Mouse (Mus musculus) ES-E14 (cell line): ENCODE results near the gene Oprl1.

ENCODE experiments used
- CHD2 ChIP-seq: IDR thresholded peaks from 2 replicates; pipeline ENCODE4 v1.6.1; 2014; ENCODE audit warnings: mild to moderate bottlenecking, low read depth, low read length, inconsistent platforms
- MAFK ChIP-seq: IDR thresholded peaks from 2 replicates; pipeline ENCODE4 v1.6.1; 2014; ENCODE audit warnings: mild to moderate bottlenecking, low read depth, low read length, inconsistent platforms; ENCODE audit not compliant: insufficient read depth
- ZC3H11A ChIP-seq: IDR thresholded peaks from 2 replicates; pipeline ENCODE4 v1.6.1; 2012; ENCODE audit warnings: low read depth, mild to moderate bottlenecking, inconsistent platforms, low read length, borderline replicate concordance
- ZNF384 ChIP-seq: IDR thresholded peaks from 2 replicates; pipeline ENCODE4 v1.6.1; 2012; ENCODE audit warnings: low read depth, low read length, inconsistent platforms

DNA sequence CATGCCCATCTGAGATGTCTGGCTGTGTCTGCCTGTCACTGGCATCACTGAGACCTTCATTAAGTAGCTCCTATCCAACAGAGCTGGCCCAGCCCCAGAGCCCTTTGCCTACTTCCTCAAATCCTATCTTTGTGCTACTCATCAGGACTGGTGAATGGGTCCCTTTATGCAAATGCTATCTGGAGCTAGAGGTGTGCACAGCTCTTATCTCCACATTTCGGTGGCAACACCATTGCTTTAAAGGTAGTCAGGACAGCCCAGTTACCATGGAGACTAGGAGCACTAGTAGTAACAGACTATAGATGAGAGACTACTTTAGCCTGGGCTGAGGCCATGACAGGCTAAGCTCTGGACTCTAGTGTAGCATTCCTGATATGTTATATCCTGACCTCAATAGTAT is 30.1 kb upstream of the Oprl1 start:
- TF ChIP-seq ZNF384 (no peak), CHD2 (no peak), MAFK (no peak), ZC3H11A (no peak)
